8 mouse cellular contexts compared by ENCODE assay signal in the genomic region with DNA sequence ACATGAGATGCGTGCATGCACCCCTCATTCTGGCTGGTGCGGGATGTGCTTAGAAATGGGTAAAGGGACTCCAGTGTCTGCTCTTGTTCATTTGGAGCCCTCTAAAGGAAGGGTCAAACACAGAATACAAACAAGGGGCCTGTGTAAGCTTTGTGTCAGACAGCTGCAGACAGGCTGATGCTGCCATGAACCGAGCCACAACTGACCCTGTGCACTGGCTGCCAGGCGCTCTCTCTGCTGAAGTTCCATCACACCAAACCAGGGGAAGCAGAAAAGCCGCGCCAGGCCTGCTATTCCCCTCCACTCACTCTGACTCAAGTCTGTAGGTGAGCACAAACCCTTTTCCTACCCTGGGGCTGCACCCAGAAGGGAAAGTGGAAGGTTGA. TPM values are rescaled to one million over a fixed set of nuclear protein-coding genes. Genes with fewer than 3 reads are reported as not detected.
DNase-seq lines count a peak whose midpoint lies in the region; ATAC-seq and TF ChIP-seq lines count a peak whose summit lies in the region.

No protein-coding gene starts in this region.

- H3K9ac ChIP-seq in lung, postnatal 0 days (replicated peaks; ENCODE audit: low read depth) = no peak overlapping the region
- 0 out of 2 replicates have a peak overlapping the region, but pooled peaks have one; percentile 38 for H3K9ac ChIP-seq in limb, embryonic 12.5 days (replicated peaks)
- H3K9ac ChIP-seq in stomach, embryonic 15.5 days = no peak overlapping the region

- no peaks in the 10 kb centered on the region for H3K9me3 ChIP-seq in lung, postnatal 0 days (ENCODE audit: low read length)
- no peaks in the 10 kb centered on the region for H3K9me3 ChIP-seq in limb, embryonic 12.5 days
- H3K9me3 ChIP-seq in stomach, embryonic 15.5 days = no peaks in the 10 kb centered on the region

- DNase-seq in embryo, embryonic 10 days (ENCODE audit: low spot score) = peak; percentile 52
- DNase-seq in embryo, embryonic 11 days = no peak
- no peak for DNase-seq in lung, postnatal 0 days (ENCODE audit: low spot score)
- DNase-seq in lung, postnatal 36 days = no peak
- DNase-seq in cerebellum, postnatal 10 days = no peak
- DNase-seq in cerebellum, postnatal 14 days = no peak

- 56% methylated on average over 6 of the region's 6 CpGs for WGBS in lung, postnatal 0 days
- WGBS in limb, embryonic 12.5 days = 57% methylated on average over 6 of the region's 6 CpGs
- WGBS in stomach, embryonic 15.5 days = 51% methylated on average over 6 of the region's 6 CpGs

- no peak for TF ChIP-seq CTCF in lung, postnatal 0 days (IDR thresholded peaks at IDR 0.05)

- peak overlapping the region; percentile 9; the same call in 1 of the 2 replicates for H3K27ac ChIP-seq in lung, postnatal 0 days (ENCODE audit: low read length)
- H3K27ac ChIP-seq in limb, embryonic 12.5 days = peak overlapping the region; percentile 97
- H3K27ac ChIP-seq in stomach, embryonic 15.5 days = 0 out of 2 replicates have a peak overlapping the region, but pooled peaks have one; percentile 31

- ATAC-seq in lung, postnatal 0 days = no peak
- ATAC-seq in limb, embryonic 12.5 days (ENCODE audit: insufficient number of reproducible peaks, insufficient read depth, low FRiP score, low TSS enrichment, low read depth) = no peak
- ATAC-seq in stomach, embryonic 15.5 days (ENCODE audit: insufficient read depth, low FRiP score, low read depth) = no peak

- peaks cover 4% of the 10 kb centered on the region; the same call in 1 of the 2 replicates for H3K4me1 ChIP-seq in lung, postnatal 0 days (ENCODE audit: insufficient read depth, low read depth, low read length)
- H3K4me1 ChIP-seq in limb, embryonic 12.5 days (replicated peaks) = peaks cover 65% of the 10 kb centered on the region
- peaks cover 27% of the 10 kb centered on the region for H3K4me1 ChIP-seq in stomach, embryonic 15.5 days

- H3K36me3 ChIP-seq in lung, postnatal 0 days (ENCODE audit: insufficient read depth, low read length) = no peaks in the 10 kb centered on the region
- 0 out of 2 replicates have a peak, but pooled peaks cover 4% of the 10 kb centered on the region for H3K36me3 ChIP-seq in limb, embryonic 12.5 days
- H3K36me3 ChIP-seq in stomach, embryonic 15.5 days = no peaks in the 10 kb centered on the region

- H3K4me3 ChIP-seq in lung, postnatal 0 days (ENCODE audit: low read depth, low read length) = no peak overlapping the region
- H3K4me3 ChIP-seq in limb, embryonic 12.5 days (replicated peaks) = no peak overlapping the region
- no peak overlapping the region for H3K4me3 ChIP-seq in stomach, embryonic 15.5 days (replicated peaks)

- TF ChIP-seq EP300 in lung, postnatal 0 days (IDR thresholded peaks at IDR 0.05) = no peak

- H3K27me3 ChIP-seq in lung, postnatal 0 days (replicated peaks; ENCODE audit: insufficient read depth, low read length) = no peaks in the 10 kb centered on the region
- no peaks in the 10 kb centered on the region for H3K27me3 ChIP-seq in limb, embryonic 12.5 days
- no peaks in the 10 kb centered on the region for H3K27me3 ChIP-seq in stomach, embryonic 15.5 days (replicated peaks)

- H3K4me2 ChIP-seq in lung, postnatal 0 days (replicated peaks; ENCODE audit: low read depth, low read length) = no peak overlapping the region
- 0 out of 2 replicates have a peak overlapping the region, but pooled peaks have one; percentile 13 for H3K4me2 ChIP-seq in limb, embryonic 12.5 days
- no peak overlapping the region for H3K4me2 ChIP-seq in stomach, embryonic 15.5 days

RNA-seq across cellular contexts. Expression of a gene that starts 29.3 kb away (rescaled TPM):
- polyA plus RNA-seq in lung, postnatal 0 days (2015; fragmentation: Nextera tagmentation; extraction: Ambion mirVana) = 25.7 and 27.8 TPM in 2 replicates
- polyA plus RNA-seq in limb, embryonic 12.5 days (2016; fragmentation: Nextera tagmentation; extraction: Ambion mirVana) = 53.7 and 58.9 TPM in 2 replicates
- 16.8 and 17.1 TPM in 2 replicates for polyA plus RNA-seq in stomach, embryonic 15.5 days (2015; fragmentation: Nextera tagmentation; extraction: Ambion mirVana)

RNA-seq across cellular contexts. Expression of a gene that starts 58.3 kb away (rescaled TPM):
- 9.7 and 9.9 TPM in 2 replicates for polyA plus RNA-seq in lung, postnatal 0 days (2015; fragmentation: Nextera tagmentation; extraction: Ambion mirVana)
- 30.3 and 31.5 TPM in 2 replicates for polyA plus RNA-seq in limb, embryonic 12.5 days (2016; fragmentation: Nextera tagmentation; extraction: Ambion mirVana)
- 24.7 and 25.4 TPM in 2 replicates for polyA plus RNA-seq in stomach, embryonic 15.5 days (2015; fragmentation: Nextera tagmentation; extraction: Ambion mirVana)

Comparison
In these comparisons a context has a peak if more than half of its experiments do, and no peak if none do; other contexts are left out.
1. H3K27ac ChIP-seq: peak in every context shown above with its lines; median percentile 97 in limb, embryonic 12.5 days; 31 in stomach, embryonic 15.5 days; 9 in lung, postnatal 0 days.